Mouse (Mus musculus) G1E (cell line): ENCODE measurements at regions not wholly inside any gene's neighbourhood (a gene's known extent, or its start where the extent isn't known, plus 50 kb on each side); places are given as distances from the start of the nearest gene placed in this dataset.

Experiments
- ATAC-seq: 2 replicates; pipeline ENCODE4 v1.8.0; 2016; ENCODE audit warnings: mild to moderate bottlenecking; ENCODE audit not compliant: insufficient number of reproducible peaks, poor library complexity, low FRiP score, severe bottlenecking; ENCODE audit errors: extremely low read depth
- DNase-seq: peaks from one replicate; pipeline ENCODE4 v3.0.0; 2012; ENCODE audit warnings: low spot score
- H3K27me3 ChIP-seq: 2 replicates; pipeline ENCODE4 v1.6.1; 2012; ENCODE audit warnings: mild to moderate bottlenecking, low read length, inconsistent platforms; ENCODE audit not compliant: insufficient read depth
- H3K36me3 ChIP-seq: replicated peaks from 2 replicates; pipeline ENCODE3; 2012; ENCODE audit warnings: mild to moderate bottlenecking, inconsistent platforms
- H3K4me1 ChIP-seq: 2 replicates; pipeline ENCODE4 v1.6.1; 2012; ENCODE audit warnings: low read depth, low read length, inconsistent platforms, mixed read lengths; ENCODE audit not compliant: insufficient read depth
- H3K4me3 ChIP-seq: 2 replicates; pipeline ENCODE4 v1.5.1; 2012; ENCODE audit warnings: low read depth, mild to moderate bottlenecking, inconsistent platforms, low read length, moderate library complexity, mixed read lengths
- H3K9me3 ChIP-seq: replicated peaks from 2 replicates; pipeline ENCODE4 v1.6.1; 2012; ENCODE audit warnings: inconsistent platforms
- CTCF ChIP-seq: IDR thresholded peaks from 2 replicates; pipeline ENCODE4 v1.5.1; 2012; ENCODE audit warnings: low read depth, low read length, inconsistent platforms, mixed read lengths
- GATA1 ChIP-seq: IDR thresholded peaks from 2 replicates; pipeline ENCODE4 v1.6.1; 2012; ENCODE audit warnings: borderline replicate concordance, low read length, inconsistent platforms, mixed read lengths
- GATA2 ChIP-seq: IDR thresholded peaks from 2 replicates; pipeline ENCODE4 v1.6.1; 2012; ENCODE audit warnings: low read depth, low read length, inconsistent platforms, borderline replicate concordance
- POLR2AphosphoS5 ChIP-seq: IDR thresholded peaks from 2 replicates; pipeline ENCODE4 v1.6.1; 2012; ENCODE audit warnings: low read depth, low read length, inconsistent platforms; ENCODE audit not compliant: insufficient replicate concordance
- TAL1 ChIP-seq: conservative IDR thresholded peaks from 2 replicates; pipeline ENCODE4 v1.6.1; 2012; ENCODE audit warnings: low read depth, low read length, inconsistent platforms, mixed read lengths

DNA sequence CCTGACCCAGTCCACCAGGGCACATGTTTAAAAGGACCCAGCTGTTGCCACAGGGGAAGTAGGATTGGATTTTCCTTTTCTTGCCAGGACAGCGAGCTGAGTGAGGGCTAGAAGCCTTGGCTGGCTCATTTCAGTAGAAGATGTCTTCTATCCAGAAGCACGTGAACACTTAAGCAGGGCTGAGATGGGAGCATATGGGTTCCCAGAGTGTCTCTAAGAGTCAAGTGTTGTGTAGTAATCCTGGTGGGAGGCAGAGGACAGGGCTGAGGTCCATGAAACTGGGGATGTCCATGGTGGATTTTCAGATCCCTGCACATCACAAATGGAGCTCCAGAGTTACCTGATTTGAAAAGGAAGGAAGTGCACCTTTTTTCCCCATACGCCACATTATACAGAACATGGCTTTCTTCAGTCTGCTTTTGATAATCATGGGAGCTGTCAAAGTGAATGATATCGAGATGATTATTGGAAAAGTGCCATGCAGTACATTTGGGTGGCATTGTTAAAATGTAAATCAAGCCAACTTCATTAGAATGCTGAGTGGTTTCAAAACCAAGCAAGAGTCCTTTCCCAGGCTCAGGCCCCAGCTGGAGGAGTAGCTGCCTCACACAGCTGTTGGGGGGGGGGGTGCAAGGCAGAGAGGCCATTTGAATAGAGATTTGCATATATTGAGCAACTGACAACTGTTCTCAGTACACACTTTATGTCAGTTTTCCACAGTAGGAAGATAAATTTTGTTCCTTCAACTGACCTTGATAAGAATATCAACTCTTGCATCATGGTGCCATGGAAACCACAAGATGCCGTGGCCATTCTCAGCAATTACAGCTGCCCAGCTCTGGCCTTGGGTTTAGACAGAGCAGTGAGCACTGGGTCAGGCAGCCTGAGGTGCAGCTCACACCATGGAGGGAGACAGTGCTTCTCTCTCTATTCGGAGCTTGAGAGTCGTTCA is 81.7 kb downstream of the Slc35b3 start:
- no peak overlapping the region for H3K4me3 ChIP-seq
- TF ChIP-seq GATA2 (no peak), GATA1 (no peak), POLR2AphosphoS5 (no peak), TAL1 (no peak), CTCF (no peak)
- no peaks in the 10 kb centered on the region for H3K4me1 ChIP-seq
- ATAC-seq = no peak
- no peaks in the 10 kb centered on the region for H3K36me3 ChIP-seq
- H3K9me3 ChIP-seq = no peaks in the 10 kb centered on the region
- DNase-seq = no peak
- H3K27me3 ChIP-seq = no peaks in the 10 kb centered on the region

DNA sequence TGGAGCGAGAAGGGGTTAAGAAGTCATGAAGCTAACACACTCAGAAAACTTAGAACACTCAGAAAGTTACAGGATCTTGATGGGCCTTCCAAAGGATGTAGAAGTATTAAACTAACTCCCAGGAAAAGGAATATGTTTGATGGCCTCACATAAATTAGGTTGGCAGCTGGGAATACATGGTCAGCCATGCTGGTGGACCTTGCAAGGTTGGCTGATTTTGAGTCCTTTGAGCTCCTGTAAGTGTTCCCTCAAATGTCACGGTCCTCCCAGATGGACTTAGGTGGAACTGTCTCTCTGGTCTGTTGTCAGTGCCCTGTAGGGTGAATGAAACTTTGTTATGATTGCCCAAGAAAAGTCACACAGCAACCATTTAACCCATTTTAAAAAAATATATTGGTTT is 84.8 kb downstream of the Slc35b3 start:
- H3K9me3 ChIP-seq = no peaks in the 10 kb centered on the region
- H3K36me3 ChIP-seq = no peaks in the 10 kb centered on the region
- ATAC-seq = no peak
- H3K4me3 ChIP-seq = no peak overlapping the region
- H3K4me1 ChIP-seq = no peaks in the 10 kb centered on the region
- no peak for DNase-seq
- no peak for TF ChIP-seq GATA1
- no peak for TF ChIP-seq GATA2
- TF ChIP-seq CTCF = no peak
- no peak for TF ChIP-seq POLR2AphosphoS5
- no peak for TF ChIP-seq TAL1
- H3K27me3 ChIP-seq = no peaks in the 10 kb centered on the region

DNA sequence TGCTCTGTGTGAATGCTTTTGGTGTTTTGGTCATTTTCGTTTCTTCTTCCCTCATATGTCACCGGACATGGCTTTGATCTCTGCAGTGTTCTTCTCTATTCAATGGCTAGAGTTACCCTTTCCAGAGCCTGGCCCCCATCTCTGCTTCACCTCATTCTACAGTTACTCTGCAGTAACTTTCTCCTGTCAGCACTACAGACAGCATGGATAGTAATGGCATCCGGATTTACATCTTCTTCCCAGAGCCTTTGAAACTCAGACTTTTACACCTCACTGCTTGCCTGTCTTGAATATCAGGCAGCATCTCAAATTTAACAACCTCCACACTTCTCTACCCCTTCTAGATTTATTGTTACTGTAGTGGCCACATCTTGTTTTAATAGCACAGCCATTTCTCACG is 96.7 kb downstream of the Slc35b3 start:
- Histone ChIP-seq H3K36me3 (no peaks in the 10 kb centered on the region), H3K4me3 (no peak overlapping the region), H3K27me3 (no peaks in the 10 kb centered on the region; the same call in 1 of the 2 replicates), H3K9me3 (no peaks in the 10 kb centered on the region), H3K4me1 (no peaks in the 10 kb centered on the region)
- TF ChIP-seq GATA1 = no peak
- TF ChIP-seq POLR2AphosphoS5 = no peak
- no peak for TF ChIP-seq TAL1
- TF ChIP-seq CTCF = no peak
- no peak for TF ChIP-seq GATA2
- DNase-seq = no peak
- no peak for ATAC-seq

DNA sequence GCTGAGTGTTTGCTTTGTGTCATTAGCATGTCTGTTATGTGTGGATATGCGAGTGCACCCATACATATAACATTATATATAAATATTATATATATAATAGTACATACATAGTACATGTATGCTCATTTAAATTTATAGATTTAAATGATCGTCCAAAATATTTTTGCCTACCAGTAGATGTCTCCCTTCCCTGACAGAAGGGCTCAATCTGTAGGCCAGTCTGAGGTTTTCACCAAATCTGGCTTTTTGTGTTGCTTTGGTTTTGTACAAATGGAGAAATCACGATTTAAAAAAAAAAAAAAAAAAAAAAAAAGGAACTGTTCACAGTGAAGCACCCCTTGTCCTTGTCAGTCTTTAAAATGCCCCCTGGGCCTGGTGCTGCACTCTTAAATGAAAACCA is 104.9 kb downstream of the Slc35b3 start:
- Histone ChIP-seq H3K36me3 (no peaks in the 10 kb centered on the region), H3K4me1 (no peaks in the 10 kb centered on the region), H3K4me3 (no peak overlapping the region), H3K27me3 (peaks cover 1% of the 10 kb centered on the region; the same call in 1 of the 2 replicates), H3K9me3 (no peaks in the 10 kb centered on the region)
- ATAC-seq = no peak
- DNase-seq = no peak
- TF ChIP-seq TAL1 (no peak), GATA2 (no peak), POLR2AphosphoS5 (no peak), GATA1 (no peak), CTCF (no peak)

DNA sequence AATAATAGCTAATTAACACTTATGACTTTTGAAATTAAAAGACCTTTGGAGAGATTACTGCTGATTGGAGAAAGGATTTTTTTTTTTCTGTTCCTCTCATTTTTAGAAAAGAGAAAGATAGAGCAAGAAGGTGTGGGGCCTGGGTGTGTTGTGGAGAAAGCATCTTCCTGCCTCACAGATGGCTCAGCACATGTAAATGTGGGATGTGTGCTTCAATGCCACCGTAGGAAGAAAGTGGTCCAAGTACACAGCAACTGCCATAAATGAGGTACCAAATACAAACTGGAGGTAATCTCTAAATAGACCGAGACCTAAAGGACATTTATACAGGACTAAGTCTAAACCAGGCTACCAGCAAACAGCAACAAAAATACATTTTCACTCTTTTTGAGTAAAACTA is 105.7 kb downstream of the Slc35b3 start:
- H3K4me3 ChIP-seq = no peak overlapping the region
- H3K4me1 ChIP-seq = no peaks in the 10 kb centered on the region
- H3K9me3 ChIP-seq = no peaks in the 10 kb centered on the region
- no peak for DNase-seq
- H3K27me3 ChIP-seq = peaks cover 3% of the 10 kb centered on the region; the same call in 1 of the 2 replicates
- no peak for ATAC-seq
- no peak for TF ChIP-seq GATA1
- no peak for TF ChIP-seq TAL1
- TF ChIP-seq GATA2 = no peak
- no peak for TF ChIP-seq CTCF
- no peak for TF ChIP-seq POLR2AphosphoS5
- no peaks in the 10 kb centered on the region for H3K36me3 ChIP-seq

DNA sequence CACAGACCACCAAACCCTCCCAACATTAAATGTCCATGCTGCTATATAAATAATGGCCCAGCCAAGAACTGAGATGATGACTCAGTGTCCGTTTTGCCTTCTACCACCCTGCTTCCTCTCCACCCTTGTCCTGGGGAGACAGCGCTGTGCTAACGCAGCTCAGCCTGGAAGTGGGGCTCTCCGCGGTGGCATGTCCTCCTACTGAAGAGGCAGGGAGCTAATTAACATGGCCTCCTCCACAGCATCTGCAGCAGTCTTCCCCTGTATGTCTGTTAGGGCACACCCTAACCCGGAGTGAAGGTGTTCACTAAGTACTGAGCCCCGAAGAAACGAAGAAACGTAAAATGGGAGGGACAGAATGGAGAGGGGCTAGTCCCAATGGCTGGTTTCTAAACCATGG is 107.8 kb downstream of the Slc35b3 start:
- Histone ChIP-seq H3K9me3 (no peaks in the 10 kb centered on the region), H3K4me1 (no peaks in the 10 kb centered on the region), H3K27me3 (peaks cover 3% of the 10 kb centered on the region; the same call in 1 of the 2 replicates), H3K4me3 (no peak overlapping the region), H3K36me3 (no peaks in the 10 kb centered on the region)
- ATAC-seq (no peak), DNase-seq (no peak)
- no peak for TF ChIP-seq CTCF
- no peak for TF ChIP-seq TAL1
- no peak for TF ChIP-seq GATA2
